Mouse (Mus musculus) cerebellum, postnatal 10 days (tissue): ENCODE measurements around the gene Elmo3.

ENCODE experiments used
- DNase-seq, 2 experiments: peaks; one replicate each; pipeline ENCODE4 v3.0.0; 2021; ENCODE audit warnings: mixed read lengths in 2 of 2

The Elmo3 gene

GRCm38 (mm10) chr8:105355179-105356024, 50.0 kb downstream of the Elmo3 start:
- DNase-seq, result no peak

DNA sequence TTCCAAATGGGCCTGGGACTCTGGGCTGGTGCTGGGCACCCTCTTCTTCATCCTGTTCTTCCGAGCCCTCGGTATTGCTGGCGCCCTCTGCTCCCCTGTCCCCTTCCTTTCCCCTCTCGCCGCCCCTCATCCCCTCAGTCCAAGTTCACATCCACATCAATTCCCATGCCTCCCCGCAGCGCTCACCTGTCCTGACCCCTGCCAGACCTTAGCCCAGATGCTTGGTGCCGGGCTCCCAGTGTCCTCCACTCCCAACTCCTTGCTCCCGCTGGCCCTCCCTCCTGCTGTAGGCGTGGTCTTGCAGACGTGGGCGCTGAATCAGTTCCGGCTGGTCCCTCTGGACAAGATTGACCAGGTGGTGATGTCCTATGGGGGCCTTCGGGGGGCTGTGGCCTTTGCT, 51.3 kb downstream of the Elmo3 start:
- no peak for DNase-seq

- no peak for DNase-seq
These were observed 53.8 kb downstream of the Elmo3 start for GRCm38 (mm10) chr8:105359208-105359607.

DNA sequence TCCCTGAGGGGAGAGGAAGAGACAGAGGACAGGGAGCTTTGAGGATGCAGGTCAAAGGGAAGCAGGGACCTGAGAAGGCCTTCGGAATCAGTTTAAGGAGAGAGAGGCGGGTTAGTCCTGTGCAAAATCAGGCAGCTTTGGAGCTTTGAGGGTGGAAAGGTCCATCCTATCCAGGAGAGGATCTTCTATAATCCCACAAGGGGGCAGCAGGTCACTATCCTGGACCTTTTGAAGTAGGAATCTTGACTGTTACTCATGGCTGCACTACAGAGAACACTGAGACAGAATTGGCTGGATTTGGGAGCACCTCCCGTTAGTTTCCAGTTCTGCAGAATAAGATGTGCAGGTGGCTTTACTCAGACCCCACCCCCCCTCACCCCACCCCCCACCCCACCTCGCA, 54.2 kb downstream of the Elmo3 start:
- DNase-seq, result peak; percentile 69 to 70
